ENCODE assay signal across 12 mouse cellular contexts in the genomic region with DNA sequence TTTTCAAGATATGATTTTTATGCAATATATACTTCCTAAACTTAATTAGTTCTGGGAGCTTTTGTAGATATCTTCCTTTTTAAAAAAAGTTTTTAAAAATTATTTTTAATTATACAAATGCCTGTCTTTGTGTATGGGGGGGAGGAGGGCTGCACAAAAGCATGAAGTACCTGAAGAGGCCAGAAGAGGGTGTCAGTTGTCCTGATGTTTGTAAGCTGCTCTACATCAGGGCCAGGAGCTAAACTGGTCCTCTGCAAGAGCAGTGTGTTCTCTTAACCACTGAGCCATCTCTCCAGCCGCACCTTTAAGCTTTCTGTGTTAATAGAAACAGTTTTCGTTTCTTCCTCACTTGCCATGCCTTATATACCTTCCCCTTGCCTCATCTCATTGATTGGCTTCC. TPM values are rescaled to one million over a fixed set of nuclear protein-coding genes. Genes with fewer than 3 reads are reported as not detected.
DNase-seq lines count a peak whose midpoint lies in the region.
"Had no signal": no experiment of that assay in that cellular context is flagged by ENCODE, and none has a peak within 500 bp of the region (broad histone marks: within the 10 kb centered on the region; RNA-seq: fewer than 3 reads in every experiment).

No protein-coding gene starts in this region.

- peak; percentile 87 for DNase-seq in heart, adult 11 months
- DNase-seq in heart, postnatal 36 days: no peak
- peak; percentile 2 for DNase-seq in layer of hippocampus, adult 9-11 months
- no peak for DNase-seq in layer of hippocampus, postnatal 10 days (ENCODE audit: low spot score in 2 of 2)
- peak; percentile 53 for DNase-seq in A20 (ENCODE audit: low read depth, low spot score)
- DNase-seq in adipocyte (ENCODE audit: low spot score): peak; percentile 51
- DNase-seq in neural tube, embryonic 10.5 days (ENCODE audit: extremely low spot score, low spot score): no peak
- no peak for DNase-seq in urinary bladder, postnatal 36 days (ENCODE audit: low spot score in 2 of 2)
- DNase-seq: adrenal gland, postnatal 25 days; cerebellum, adult 9-11 months; gastrocnemius, postnatal 10 days; right cerebral cortex, adult 18-20 months had no signal

- intact Hi-C loops in heart, postnatal 36 days (cut with DNase I): no loop called here

RNA-seq across cellular contexts. Expression of a gene that starts 2.4 kb away (rescaled TPM):
- total RNA-seq in heart, postnatal 36 days (2021): 10 to 100 TPM; 16.9 to 21.6 TPM
- total RNA-seq in layer of hippocampus, postnatal 10 days (2021): 1 to 10 TPM; 6.5 to 6.8 TPM

RNA-seq across cellular contexts. Expression of a gene that starts 49.5 kb away (rescaled TPM):
- total RNA-seq in heart, postnatal 36 days (2021): not detected
- 1 to 10 TPM; 1.7 TPM for total RNA-seq in layer of hippocampus, postnatal 10 days (2021)
- total RNA-seq: adrenal gland, postnatal 25 days; gastrocnemius, postnatal 10 days had no signal

RNA-seq across cellular contexts. Expression of a gene that starts 51.6 kb away (rescaled TPM):
- total RNA-seq in heart, postnatal 36 days (2021): 10 to 100 TPM; 13.7 to 16.7 TPM
- total RNA-seq in layer of hippocampus, postnatal 10 days (2021): 10 to 100 TPM; 13.6 to 14.7 TPM

Comparison
In these comparisons a context has a peak if more than half of its experiments do, and no peak if none do; other contexts are left out.
1. DNase-seq: peak in heart, adult 11 months (single experiment), layer of hippocampus, adult 9-11 months (single experiment), A20 (single experiment) and adipocyte (single experiment); none in heart, postnatal 36 days (0 of 2), layer of hippocampus, postnatal 10 days (0 of 2), neural tube, embryonic 10.5 days (single experiment) and urinary bladder, postnatal 36 days (0 of 2).